Mouse (Mus musculus) megakaryocyte, embryonic 14.5 days (primary cell): ENCODE measurements around the gene 4930453N24Rik.

Source experiments
- FLI1 ChIP-seq: IDR thresholded peaks from 2 replicates; pipeline ENCODE4 v1.6.1; 2012; ENCODE audit warnings: low read length, inconsistent platforms, mixed read lengths
- GATA1 ChIP-seq: IDR thresholded peaks from 3 replicates; pipeline ENCODE4 v1.6.1; 2012; ENCODE audit warnings: mixed read lengths, low read length, inconsistent platforms, borderline replicate concordance

DNA sequence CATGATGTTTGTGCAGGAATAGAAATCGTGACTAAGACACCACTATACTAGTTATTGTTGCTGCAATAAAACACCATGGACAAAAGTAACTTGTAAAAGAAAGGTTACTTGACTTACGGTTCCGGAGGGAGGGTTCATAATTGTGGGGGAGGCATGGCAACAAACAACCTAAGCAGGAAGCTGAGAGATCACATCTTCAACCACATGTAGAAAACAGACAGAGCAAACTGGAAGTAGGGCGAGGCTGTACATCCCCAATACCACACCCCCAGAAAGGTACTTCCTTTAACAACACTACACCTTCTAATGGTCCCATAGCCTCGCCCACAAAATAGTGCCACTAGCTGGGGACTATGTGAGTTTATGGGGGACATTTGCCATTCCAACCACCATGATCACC is 29.4 kb upstream of the 4930453N24Rik start:
- TF ChIP-seq GATA1 = no peak
- no peak for TF ChIP-seq FLI1
